Mouse (Mus musculus) heart, embryonic 11.5 days (tissue): ENCODE results near the gene Sqstm1. TPM values are rescaled to one million over a fixed set of nuclear protein-coding genes. Genes with fewer than 3 reads are reported as not detected.

ENCODE experiments used
- ATAC-seq: fragments of 200-750 bp; cut with Nextera tagmentation; replicated peaks from 2 replicates; pipeline ENCODE4 v1.8.0; 2017; ENCODE audit warnings: moderate library complexity; ENCODE audit not compliant: insufficient number of reproducible peaks, low FRiP score, low TSS enrichment
- H3K27ac ChIP-seq: fragments of 300-500 bp; sonication (generic); 2 replicates; pipeline ENCODE4 v1.5.1; 2014; ENCODE audit warnings: mild to moderate bottlenecking, low read depth, low read length
- H3K27me3 ChIP-seq: fragments of 300-500 bp; sonication (generic); 2 replicates; pipeline ENCODE4 v1.6.1; 2014; ENCODE audit warnings: mild to moderate bottlenecking, low read length, mixed read lengths; ENCODE audit not compliant: control insufficient read depth, insufficient read depth
- H3K36me3 ChIP-seq: fragments of 300-500 bp; sonication (generic); 2 replicates; pipeline ENCODE4 v1.6.1; 2014; ENCODE audit warnings: mild to moderate bottlenecking, low read length, moderate library complexity, mixed read lengths; ENCODE audit not compliant: control insufficient read depth, insufficient read depth
- H3K4me1 ChIP-seq: fragments of 300-500 bp; sonication (generic); 2 replicates; pipeline ENCODE4 v1.6.1; 2014; ENCODE audit warnings: low read length; ENCODE audit not compliant: control insufficient read depth, insufficient read depth
- H3K4me2 ChIP-seq: fragments of 300-500 bp; sonication (generic); 2 replicates; pipeline ENCODE4 v1.6.1; 2014; ENCODE audit warnings: mild to moderate bottlenecking, moderate library complexity
- H3K4me3 ChIP-seq: fragments of 300-500 bp; sonication (generic); 2 replicates; pipeline ENCODE4 v1.5.1; 2014; ENCODE audit warnings: low read depth, low read length
- H3K9ac ChIP-seq: fragments of 300-500 bp; sonication (generic); 2 replicates; pipeline ENCODE4 v1.6.1; 2014; ENCODE audit warnings: mild to moderate bottlenecking, low read depth, low read length, moderate library complexity
- H3K9me3 ChIP-seq: fragments of 300-500 bp; sonication (generic); replicated peaks from 2 replicates; pipeline ENCODE4 v1.6.1; 2016; ENCODE audit warnings: low read length; ENCODE audit not compliant: control insufficient read depth
- WGBS: fragments of 180-500 bp; shearing (Covaris S2); extraction: QIAGEN DNeasy Blood & Tissue Kit; methylation state at CpG from one replicate; pipeline ENCODE4 v1.1.7; 2014; ENCODE audit not compliant: insufficient replicate concordance; 5-methylcytosine and 5-hydroxymethylcytosine counted together
- polyA plus RNA-seq: library from polyadenylated mRNA; unstranded; fragments of >200 nt; fragmentation: Nextera tagmentation; extraction: Ambion mirVana; gene quantifications from 2 replicates; pipeline ENCODE4 v1.2.1, GENCODE M21; 2014

The Sqstm1 gene
- polyA plus RNA-seq, 1 experiment from 2014 or later: 159 TPM

DNA sequence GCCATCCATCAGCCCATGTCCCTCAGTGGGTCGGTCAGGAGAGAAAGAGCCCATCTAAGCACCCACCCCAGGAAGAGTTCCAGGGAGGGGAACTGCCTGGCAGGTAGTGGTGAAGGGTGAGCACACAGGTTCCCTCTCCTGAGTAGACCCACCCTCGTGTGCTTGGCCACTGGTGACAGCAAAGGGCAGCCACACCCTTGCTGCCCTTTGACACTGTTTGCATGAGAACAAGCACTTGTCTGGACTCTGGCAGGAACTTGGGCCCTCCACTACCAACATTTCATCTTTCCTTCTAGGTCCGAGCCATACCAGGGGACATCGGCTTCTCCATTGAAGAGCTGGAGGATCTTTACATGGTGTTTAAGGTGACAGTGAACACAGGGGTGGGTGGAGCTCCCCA is 51.3 kb downstream of the Sqstm1 start:
- 80% methylated on average over 4 of the region's 4 CpGs for WGBS
- no peak for ATAC-seq

DNA sequence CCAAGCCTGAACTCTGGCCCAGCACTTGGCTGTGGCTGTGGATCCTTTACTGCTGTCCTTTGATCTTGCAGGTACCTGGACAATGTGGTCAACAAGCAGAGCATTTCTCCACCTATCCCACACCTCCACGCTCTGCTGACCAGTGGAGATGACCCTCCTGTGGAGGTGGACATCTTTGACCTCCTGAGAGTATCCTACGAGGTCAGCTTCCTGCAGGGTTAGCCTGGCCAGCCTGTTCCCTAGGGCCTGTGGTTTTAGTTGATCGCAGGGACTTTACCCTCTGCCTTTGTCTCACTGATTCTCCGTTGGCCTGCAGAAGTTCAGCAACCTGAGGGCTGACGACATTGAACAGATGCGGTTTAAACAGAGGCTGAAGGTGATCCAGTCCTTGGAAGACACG is 52.3 kb downstream of the Sqstm1 start:
- Histone ChIP-seq H3K9ac (no peak overlapping the region), H3K27me3 (no peaks in the 10 kb centered on the region)
- WGBS: 85% methylated on average over 7 of the region's 7 CpGs

More for the DNA sequence above, 51.3 kb downstream of the Sqstm1 start:
- no peaks in the 10 kb centered on the region for H3K9me3 ChIP-seq
- no peak overlapping the region for H3K4me3 ChIP-seq
- 0 out of 2 replicates have a peak, but pooled peaks cover 3% of the 10 kb centered on the region for H3K4me1 ChIP-seq
- no peak overlapping the region for H3K9ac ChIP-seq
- H3K36me3 ChIP-seq: peaks cover 25% of the 10 kb centered on the region
- H3K27ac ChIP-seq: no peak overlapping the region
- no peak overlapping the region for H3K4me2 ChIP-seq
- no peaks in the 10 kb centered on the region for H3K27me3 ChIP-seq

GRCm38 (mm10) chr11:50156725-50157258 is 53.8 kb downstream of the Sqstm1 start:
- peaks cover 31% of the 10 kb centered on the region for H3K36me3 ChIP-seq
- WGBS: 92% methylated on average over 16 of the region's 16 CpGs
- ATAC-seq: no peak
- H3K27ac ChIP-seq: no peak overlapping the region
- 0 out of 2 replicates have a peak, but pooled peaks cover 3% of the 10 kb centered on the region for H3K4me1 ChIP-seq
- H3K9me3 ChIP-seq: no peaks in the 10 kb centered on the region
- H3K27me3 ChIP-seq: no peaks in the 10 kb centered on the region
- H3K4me3 ChIP-seq: no peak overlapping the region
- H3K9ac ChIP-seq: no peak overlapping the region
- no peak overlapping the region for H3K4me2 ChIP-seq

More for the DNA sequence above, 52.3 kb downstream of the Sqstm1 start:
- no peak overlapping the region for H3K4me3 ChIP-seq
- 0 out of 2 replicates have a peak, but pooled peaks cover 3% of the 10 kb centered on the region for H3K4me1 ChIP-seq
- H3K4me2 ChIP-seq: no peak overlapping the region
- no peaks in the 10 kb centered on the region for H3K9me3 ChIP-seq
- peaks cover 25% of the 10 kb centered on the region for H3K36me3 ChIP-seq
- no peak for ATAC-seq
- H3K27ac ChIP-seq: no peak overlapping the region

DNA sequence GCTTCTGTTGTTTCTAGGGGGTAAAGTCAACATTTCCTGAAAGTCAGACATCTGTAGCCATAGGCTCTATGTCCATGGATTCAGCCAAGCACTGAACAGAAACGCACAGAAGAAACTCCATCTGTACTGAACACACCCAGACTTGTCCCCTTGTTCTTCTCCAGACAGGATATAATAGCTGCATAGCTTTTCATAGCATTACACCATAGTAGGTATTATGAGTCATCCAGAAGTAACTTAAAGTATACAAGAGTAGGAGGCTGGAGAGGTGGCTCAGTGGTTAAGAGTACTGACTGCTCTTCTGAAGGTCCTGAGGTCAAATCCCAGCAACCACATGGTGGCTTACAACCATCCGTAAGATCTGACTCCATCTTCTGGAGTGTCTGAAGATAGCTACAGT is 54.8 kb downstream of the Sqstm1 start:
- Histone ChIP-seq H3K9ac (no peak overlapping the region), H3K4me3 (no peak overlapping the region), H3K27ac (no peak overlapping the region), H3K4me2 (no peak overlapping the region), H3K9me3 (no peaks in the 10 kb centered on the region), H3K27me3 (no peaks in the 10 kb centered on the region), H3K36me3 (peaks cover 35% of the 10 kb centered on the region), H3K4me1 (0 out of 2 replicates have a peak, but pooled peaks cover 3% of the 10 kb centered on the region)
- no peak for ATAC-seq
- WGBS: 86% methylated on average over 2 of the region's 2 CpGs

GRCm38 (mm10) chr11:50154777-50155520 is 55.7 kb downstream of the Sqstm1 start:
- Histone ChIP-seq H3K4me1 (0 out of 2 replicates have a peak, but pooled peaks cover 3% of the 10 kb centered on the region), H3K4me2 (no peak overlapping the region), H3K9ac (no peak overlapping the region), H3K9me3 (no peaks in the 10 kb centered on the region), H3K4me3 (no peak overlapping the region), H3K36me3 (peaks cover 41% of the 10 kb centered on the region), H3K27me3 (no peaks in the 10 kb centered on the region), H3K27ac (no peak overlapping the region)
- ATAC-seq: no peak
- WGBS: 84% methylated on average over 12 of the region's 12 CpGs

GRCm38 (mm10) chr11:50154166-50154565 is 56.5 kb downstream of the Sqstm1 start:
- peaks cover 39% of the 10 kb centered on the region for H3K36me3 ChIP-seq
- no peak overlapping the region for H3K4me3 ChIP-seq
- H3K9ac ChIP-seq: no peak overlapping the region
- no peaks in the 10 kb centered on the region for H3K27me3 ChIP-seq
- 69% methylated on average over 9 of the region's 9 CpGs for WGBS
- H3K27ac ChIP-seq: no peak overlapping the region
- 0 out of 2 replicates have a peak, but pooled peaks cover 3% of the 10 kb centered on the region for H3K4me1 ChIP-seq
- no peaks in the 10 kb centered on the region for H3K9me3 ChIP-seq
- no peak for ATAC-seq
- H3K4me2 ChIP-seq: no peak overlapping the region

- no peak overlapping the region for H3K9ac ChIP-seq
- no peak overlapping the region for H3K4me2 ChIP-seq
- no peaks in the 10 kb centered on the region for H3K27me3 ChIP-seq
- H3K4me3 ChIP-seq: no peak overlapping the region
- peaks cover 12% of the 10 kb centered on the region for H3K4me1 ChIP-seq
- H3K27ac ChIP-seq: no peak overlapping the region
- no peak for ATAC-seq
- no peaks in the 10 kb centered on the region for H3K9me3 ChIP-seq
- H3K36me3 ChIP-seq: peaks cover 27% of the 10 kb centered on the region
- WGBS: 81% methylated on average over 3 of the region's 3 CpGs
Measured at GRCm38 (mm10) chr11:50151374-50151773, 59.3 kb downstream of the Sqstm1 start.

DNA sequence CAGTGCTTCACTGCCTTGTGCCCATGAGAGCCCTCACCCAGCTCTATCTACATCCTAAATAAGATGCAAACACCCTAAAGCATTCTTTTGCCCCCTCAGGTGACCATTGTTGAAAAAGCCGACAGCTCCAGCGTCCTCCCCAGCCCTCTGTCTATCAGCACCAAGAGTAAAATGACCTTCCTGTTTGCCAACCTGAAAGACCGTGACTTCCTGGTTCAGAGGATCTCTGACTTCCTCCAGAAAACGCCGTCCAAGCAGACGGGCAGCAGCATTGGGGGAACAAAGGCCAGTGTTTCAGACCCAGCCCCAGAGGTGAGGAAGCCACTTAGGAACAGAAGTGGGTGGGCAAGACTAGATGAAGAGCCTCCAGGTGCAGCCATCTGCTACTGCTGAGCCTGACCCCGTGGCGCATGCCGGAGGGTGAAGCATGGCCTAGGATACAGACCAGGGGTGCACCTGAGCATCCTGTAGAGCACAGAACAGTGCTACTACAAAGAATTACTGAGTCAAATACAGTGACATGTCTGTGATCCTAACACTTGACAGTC is 61.0 kb downstream of the Sqstm1 start:
- WGBS: 83% methylated on average over 9 of the region's 9 CpGs
- Histone ChIP-seq H3K4me1 (peaks cover 11% of the 10 kb centered on the region), H3K27me3 (no peaks in the 10 kb centered on the region), H3K4me3 (no peak overlapping the region), H3K9ac (no peak overlapping the region), H3K36me3 (peaks cover 38% of the 10 kb centered on the region), H3K9me3 (no peaks in the 10 kb centered on the region), H3K27ac (no peak overlapping the region), H3K4me2 (no peak overlapping the region)
- no peak for ATAC-seq
